Mouse (Mus musculus) megakaryocyte, embryonic 14.5 days (primary cell): ENCODE results near the gene Gm10563. TPM values are rescaled to one million over a fixed set of nuclear protein-coding genes. Genes with fewer than 3 reads are reported as not detected.

ENCODE experiments used
- H3K27me3 ChIP-seq: replicated peaks from 2 replicates; pipeline ENCODE3; 2012; ENCODE audit warnings: inconsistent platforms
- H3K36me3 ChIP-seq: replicated peaks from 2 replicates; pipeline ENCODE3; 2012; ENCODE audit warnings: low read length, inconsistent platforms, mixed read lengths
- H3K4me1 ChIP-seq: 2 replicates; pipeline ENCODE4 v1.6.1; 2012; ENCODE audit warnings: inconsistent platforms
- H3K4me3 ChIP-seq: replicated peaks from 2 replicates; pipeline ENCODE3; 2012; ENCODE audit warnings: moderate library complexity, mild to moderate bottlenecking, inconsistent platforms
- H3K9me3 ChIP-seq: 2 replicates; pipeline ENCODE4 v1.6.1; 2012; ENCODE audit warnings: inconsistent platforms
- FLI1 ChIP-seq: IDR thresholded peaks from 2 replicates; pipeline ENCODE4 v1.6.1; 2012; ENCODE audit warnings: low read length, inconsistent platforms, mixed read lengths
- GATA1 ChIP-seq: IDR thresholded peaks from 3 replicates; pipeline ENCODE4 v1.6.1; 2012; ENCODE audit warnings: mixed read lengths, low read length, inconsistent platforms, borderline replicate concordance
- polyA plus RNA-seq: library from polyadenylated mRNA; stranded (reverse); fragments of >175 nt; gene quantifications from 2 replicates; pipeline ENCODE4 v1.2.3, GENCODE M21; 2012; ENCODE audit warnings: low replicate concordance; ENCODE audit not compliant: insufficient read depth

Gm10563 gene
- polyA plus RNA-seq, 1 experiment, result not detected

DNA sequence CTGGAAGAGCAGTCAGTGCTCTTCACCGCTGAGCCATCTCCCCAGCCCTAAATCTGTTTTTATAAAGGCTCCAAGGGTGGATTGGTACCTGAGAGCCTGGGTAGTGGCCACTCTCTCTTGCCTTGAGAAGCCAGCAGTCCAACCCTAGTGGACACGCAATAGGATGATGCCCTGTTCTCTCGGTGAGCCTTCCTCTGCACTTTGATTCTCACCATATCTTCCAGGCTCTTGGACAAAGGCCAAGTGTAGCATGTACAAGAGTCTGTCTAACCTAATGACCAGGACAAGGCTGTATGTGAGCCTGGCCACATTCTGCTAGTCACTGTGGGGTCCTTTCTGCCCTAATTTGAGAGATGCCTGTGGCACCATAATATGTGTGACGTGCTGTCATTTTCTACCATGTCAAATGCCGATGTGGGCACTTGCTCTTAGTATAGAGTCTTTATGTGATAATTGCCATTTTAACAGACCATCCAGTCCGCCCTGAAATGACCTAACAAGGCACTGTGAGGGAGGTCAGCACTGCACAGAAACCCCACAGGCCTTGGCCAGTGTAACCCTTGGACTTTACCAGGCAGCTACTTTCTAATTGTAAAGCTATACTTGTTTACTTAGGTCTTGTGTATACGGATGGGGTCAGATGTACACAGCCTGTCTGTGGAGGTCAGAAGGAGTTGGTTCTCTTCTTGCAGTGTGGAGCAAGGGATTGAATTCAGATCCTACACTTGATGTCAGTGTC is 76.4 kb downstream of the Gm10563 start:
- TF ChIP-seq FLI1, result no peak
- TF ChIP-seq GATA1, result no peak
- Histone ChIP-seq H3K4me3 (no peak overlapping the region), H3K36me3 (peaks cover 22% of the 10 kb centered on the region), H3K27me3 (no peaks in the 10 kb centered on the region), H3K9me3 (no peaks in the 10 kb centered on the region), H3K4me1 (peaks cover 81% of the 10 kb centered on the region)

DNA sequence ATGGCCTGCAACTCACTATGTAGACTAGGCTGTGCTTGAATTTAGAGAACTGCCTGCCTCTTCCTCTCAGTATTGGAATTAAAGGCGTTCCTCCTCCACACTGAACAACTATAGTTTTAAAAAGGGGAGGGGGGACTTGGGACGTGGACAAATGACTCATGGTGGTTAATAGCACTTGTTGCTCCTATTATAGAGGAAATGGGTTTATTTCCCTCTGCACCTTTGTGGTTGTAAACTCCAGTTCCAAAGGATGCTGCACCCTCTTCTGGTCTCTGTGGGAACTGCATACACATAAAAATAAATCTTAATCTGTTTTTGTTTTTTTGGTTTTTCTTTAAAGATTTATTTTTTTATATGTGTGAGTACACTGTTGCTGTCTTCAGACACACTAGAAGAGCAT is 77.0 kb downstream of the Gm10563 start:
- no peak overlapping the region for H3K4me3 ChIP-seq
- peaks cover 75% of the 10 kb centered on the region for H3K4me1 ChIP-seq
- no peaks in the 10 kb centered on the region for H3K27me3 ChIP-seq
- no peak for TF ChIP-seq GATA1
- no peak for TF ChIP-seq FLI1
- H3K36me3 ChIP-seq, result peaks cover 16% of the 10 kb centered on the region
- H3K9me3 ChIP-seq, result no peaks in the 10 kb centered on the region

- no peaks in the 10 kb centered on the region for H3K27me3 ChIP-seq
- TF ChIP-seq GATA1, result no peak
- peaks cover 79% of the 10 kb centered on the region for H3K4me1 ChIP-seq
- peaks cover 18% of the 10 kb centered on the region for H3K36me3 ChIP-seq
- H3K9me3 ChIP-seq, result no peaks in the 10 kb centered on the region
- no peak overlapping the region for H3K4me3 ChIP-seq
Observed at GRCm38 (mm10) chr4:155566555-155566954, 78.7 kb downstream of the Gm10563 start.

Other genes starting within 250 kb of the Gm10563 start
- gene Gabrd, start 247.3 kb downstream of the Gm10563 start, polyA plus RNA-seq, result not detected in 2 replicates
- gene Cfap74, start 236.2 kb downstream of the Gm10563 start, polyA plus RNA-seq, result not detected in 2 replicates
- not detected in 2 replicates for gene Tmem52, start 176.3 kb downstream of the Gm10563 start, polyA plus RNA-seq
- 28.3 and 39.1 TPM in 2 replicates for gene Gnb1, start 154.0 kb downstream of the Gm10563 start, polyA plus RNA-seq
- gene Nadk, start 83.0 kb downstream of the Gm10563 start, polyA plus RNA-seq, result 38.7 and 54.4 TPM in 2 replicates
- gene Slc35e2, start 44.0 kb downstream of the Gm10563 start, polyA plus RNA-seq, result 0.17 and 0.60 TPM in 2 replicates
- gene Cdk11b, start 20.6 kb downstream of the Gm10563 start, polyA plus RNA-seq, result 9.7 and 77.3 TPM in 2 replicates
- gene Mmp23, start 8.0 kb upstream of the Gm10563 start, polyA plus RNA-seq, result 3.7 TPM in 1 of 2 replicates, not detected in the other
- gene Mib2, start 23.8 kb upstream of the Gm10563 start, polyA plus RNA-seq, result 45.2 and 94.9 TPM in 2 replicates
- 0.44 and 4.7 TPM in 2 replicates for gene Fndc10, start 48.9 kb upstream of the Gm10563 start, polyA plus RNA-seq
- 37.1 and 112 TPM in 2 replicates for gene Ssu72, start 59.4 kb upstream of the Gm10563 start, polyA plus RNA-seq
- 1.2 and 3.2 TPM in 2 replicates for gene Tmem240, start 89.4 kb upstream of the Gm10563 start, polyA plus RNA-seq
- gene Atad3a, start 115.7 kb upstream of the Gm10563 start, polyA plus RNA-seq, result 11.3 and 20.5 TPM in 2 replicates
- gene Vwa1, start 129.3 kb upstream of the Gm10563 start, polyA plus RNA-seq, result 0.41 and 1.4 TPM in 2 replicates
- gene Tmem88b, start 140.5 kb upstream of the Gm10563 start, polyA plus RNA-seq, result 0.04 TPM in 1 of 2 replicates, not detected in the other
- not detected in 2 replicates for gene Ankrd65, start 145.0 kb upstream of the Gm10563 start, polyA plus RNA-seq
- 10.2 and 29.9 TPM in 2 replicates for gene Mrpl20, start 157.5 kb upstream of the Gm10563 start, polyA plus RNA-seq
- gene Ccnl2, start 167.1 kb upstream of the Gm10563 start, polyA plus RNA-seq, result 8.4 and 15.4 TPM in 2 replicates
- gene Aurkaip1, start 185.9 kb upstream of the Gm10563 start, polyA plus RNA-seq, result 60.6 and 341 TPM in 2 replicates
- 0.13 TPM in 1 of 2 replicates, not detected in the other for gene Mxra8, start 194.3 kb upstream of the Gm10563 start, polyA plus RNA-seq
- 29.5 and 68.0 TPM in 2 replicates for gene Dvl1, start 202.0 kb upstream of the Gm10563 start, polyA plus RNA-seq
- gene Tas1r3, start 218.0 kb upstream of the Gm10563 start, polyA plus RNA-seq, result 0.22 and 1.7 TPM in 2 replicates
- 1.5 and 3.5 TPM in 2 replicates for gene Cptp, start 224.0 kb upstream of the Gm10563 start, polyA plus RNA-seq
- 12.5 and 14.1 TPM in 2 replicates for gene Ints11, start 224.1 kb upstream of the Gm10563 start, polyA plus RNA-seq
- 99.4 and 450 TPM in 2 replicates for gene Pusl1, start 246.4 kb upstream of the Gm10563 start, polyA plus RNA-seq
- gene Acap3, start 246.4 kb upstream of the Gm10563 start, polyA plus RNA-seq, result 33.2 and 58.6 TPM in 2 replicates